Mouse (Mus musculus) monocyte, adult 59 days (primary cell): ENCODE data around the gene Otud7a. TPM values are rescaled to one million over a fixed set of nuclear protein-coding genes. Genes with fewer than 3 reads are reported as not detected.

Experiments used
- total RNA-seq, 2 experiments: library from RNA; stranded (reverse); gene quantifications; one replicate each; pipeline ENCODE4 v1.2.4; 2023

The Otud7a gene
- not detected for total RNA-seq

DNA sequence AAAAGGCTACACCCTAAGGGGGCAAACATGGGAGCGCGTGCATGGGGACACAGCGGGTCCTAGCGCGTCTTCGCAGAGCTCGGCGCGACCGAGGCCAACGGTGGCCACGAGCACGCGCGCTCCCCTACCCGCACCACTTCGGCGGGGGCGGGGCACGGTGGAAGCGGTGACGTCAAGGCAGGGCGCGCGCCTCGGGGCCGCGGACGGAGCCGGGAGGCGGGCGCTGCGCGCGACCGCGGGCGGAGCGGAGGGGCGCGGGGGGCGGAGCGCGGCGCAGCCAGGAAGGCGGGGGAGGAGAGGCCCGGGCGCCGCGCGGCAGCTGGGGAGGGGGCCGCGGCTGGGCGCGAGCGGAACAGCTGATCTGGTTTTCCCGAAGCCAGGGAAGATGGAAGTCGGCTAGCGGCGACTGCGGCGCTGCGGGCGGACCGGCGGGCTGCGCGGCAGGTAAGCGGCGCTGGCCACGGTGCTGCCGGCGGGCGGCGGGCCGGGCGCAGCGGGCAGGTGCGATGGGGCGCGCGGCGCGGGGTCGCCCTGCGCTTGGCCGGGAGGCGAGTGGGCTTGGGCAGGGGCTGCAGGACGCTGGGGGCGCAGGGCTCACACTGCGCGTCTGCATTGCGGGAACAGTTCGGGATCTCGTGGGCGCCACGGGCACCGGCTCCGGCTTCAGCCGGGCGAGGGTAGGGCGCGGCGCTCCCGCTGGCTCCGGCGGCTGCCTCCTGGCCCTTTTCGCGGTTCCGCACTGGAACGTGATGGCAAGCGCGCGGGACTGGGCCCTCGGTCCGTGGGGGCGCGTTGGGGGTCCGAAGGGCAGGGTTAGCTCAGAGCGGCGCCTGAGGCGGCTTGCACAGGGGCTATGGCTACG is at the start of gene Otud7a:
Gene Otud7a (plus strand): TSS at position 268 of the 862 bp plus-strand sequence.

Other genes starting within 250 kb of the Otud7a start
- gene Chrna7, start 232.2 kb upstream of the Otud7a start, total RNA-seq, result not detected